Mouse (Mus musculus): ENCODE measurements around the gene Bicdl2. TPM values are rescaled to one million over a fixed set of nuclear protein-coding genes. Genes with fewer than 3 reads are reported as not detected.

The Bicdl2 gene
- polyA plus RNA-seq, 1 experiment from 2014 or later, result 2.0 TPM

DNA sequence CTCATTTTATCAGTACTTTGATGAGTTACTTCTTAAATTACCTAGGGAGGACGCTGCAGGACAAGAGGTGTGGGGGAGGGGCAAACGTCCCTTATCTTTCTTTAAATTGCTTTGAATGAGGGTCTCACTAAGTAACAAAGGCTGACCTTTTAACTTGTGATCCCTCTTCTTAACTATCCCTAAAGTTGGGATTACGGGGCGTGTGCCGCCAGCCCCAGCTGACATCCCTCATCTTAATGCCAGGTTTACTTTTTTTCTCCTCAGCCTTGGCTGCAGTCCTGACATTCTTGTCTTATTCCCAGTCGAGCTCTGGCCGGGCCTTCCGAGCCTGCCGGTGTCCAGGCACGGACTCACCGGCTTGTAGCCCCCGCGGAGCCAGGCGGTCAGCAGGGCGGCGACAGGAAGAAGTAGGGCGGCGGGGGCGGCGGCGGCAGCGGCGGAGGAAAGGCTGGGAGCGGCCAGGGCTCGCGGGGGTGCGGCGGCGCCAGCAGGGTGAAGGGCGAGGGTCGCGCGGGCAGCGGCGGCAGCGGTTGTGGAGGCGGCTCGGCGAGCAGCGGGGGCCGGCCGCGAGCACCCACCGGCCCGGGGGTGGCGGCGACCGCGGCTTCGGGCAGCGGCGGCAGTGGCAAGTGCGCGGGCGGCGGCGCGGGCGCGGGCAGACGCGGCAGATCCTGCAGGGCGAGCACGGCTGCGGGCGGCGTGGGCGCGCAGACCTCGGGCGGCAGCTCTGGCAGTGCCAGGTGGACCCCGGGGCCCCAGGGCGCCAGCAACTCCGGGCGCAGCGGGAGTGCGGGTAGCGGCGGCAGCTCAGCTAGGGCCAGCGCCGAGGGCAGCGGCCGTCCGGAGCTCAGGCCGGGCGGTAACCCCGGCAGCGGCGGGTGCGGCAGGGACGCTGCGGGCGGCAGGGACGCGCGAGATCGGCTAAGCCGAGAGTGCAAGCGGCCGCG lies 39.1 kb downstream of the Bicdl2 start:
- H3K27me3 ChIP-seq (ENCODE audit: low read depth, poor library complexity, severe bottlenecking), result peaks cover 60% of the 10 kb centered on the region

DNA sequence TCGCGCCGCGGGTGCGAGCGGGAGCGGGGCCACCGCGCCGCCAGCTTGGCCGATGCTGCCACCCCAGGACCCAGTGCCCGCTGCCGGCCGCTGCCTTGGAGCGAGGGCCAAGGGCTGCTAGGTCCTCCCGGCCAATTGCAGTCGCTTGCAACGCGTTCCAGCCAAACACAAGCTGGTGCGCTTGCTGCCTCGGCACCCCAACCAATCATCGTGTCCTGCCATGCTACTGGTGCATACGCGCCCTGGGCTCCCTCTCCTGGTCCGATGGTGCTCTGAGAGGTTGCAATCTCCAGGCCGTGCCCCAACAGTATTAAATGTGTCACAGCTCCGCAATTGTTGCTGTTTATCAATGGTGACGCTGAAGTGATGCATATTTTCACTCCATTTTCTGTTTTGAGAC lies 39.8 kb downstream of the Bicdl2 start:
- H3K4me3 ChIP-seq, result peak overlapping the region; percentile 78
- H3K9me3 ChIP-seq (replicated peaks), result no peaks in the 10 kb centered on the region
- WGBS, result under 1% methylated on average over 28 of the region's 28 CpGs
- H3K4me1 ChIP-seq, result peaks cover 41% of the 10 kb centered on the region
- no peaks in the 10 kb centered on the region for H3K36me3 ChIP-seq
- H3K27me3 ChIP-seq (ENCODE audit: low read depth, poor library complexity, severe bottlenecking), result peaks cover 60% of the 10 kb centered on the region
- peak; percentile 83 for DNase-seq (ENCODE audit: low spot score)
- H3K27ac ChIP-seq, result peak overlapping the region; percentile 73

More for the DNA sequence above, 39.1 kb downstream of the Bicdl2 start:
- Histone ChIP-seq H3K27ac (peak overlapping the region; percentile 73), H3K9me3 (replicated peaks) (no peaks in the 10 kb centered on the region), H3K4me1 (peaks cover 44% of the 10 kb centered on the region), H3K36me3 (no peaks in the 10 kb centered on the region), H3K4me3 (peak overlapping the region; percentile 78)
- 3% methylated on average over 99 of the region's 101 CpGs for WGBS
- DNase-seq (ENCODE audit: low spot score), result no peak

DNA sequence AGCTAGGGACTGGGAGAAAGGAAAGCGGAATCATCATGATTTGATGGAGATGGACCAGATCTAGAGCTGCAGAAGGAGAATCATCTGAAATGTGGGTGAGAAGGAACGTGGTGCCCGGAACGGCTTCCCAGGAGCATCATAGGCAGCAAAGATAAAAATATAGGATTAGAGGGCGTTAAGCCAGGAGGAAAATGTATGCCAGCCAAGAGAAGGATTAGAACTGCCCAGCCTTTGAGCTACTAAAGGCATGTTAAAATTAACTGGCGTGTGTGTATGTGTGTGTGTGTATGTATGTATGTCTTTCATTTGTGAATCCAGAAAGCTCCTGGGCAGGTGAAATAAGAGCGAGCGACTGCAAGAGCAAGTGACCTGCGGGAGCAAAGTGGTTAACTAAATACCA lies 43.0 kb downstream of the Bicdl2 start:
- Histone ChIP-seq H3K4me1 (peaks cover 19% of the 10 kb centered on the region), H3K36me3 (no peaks in the 10 kb centered on the region), H3K4me3 (no peak overlapping the region), H3K27me3 (ENCODE audit: low read depth, poor library complexity, severe bottlenecking) (peaks cover 44% of the 10 kb centered on the region), H3K9me3 (replicated peaks) (no peaks in the 10 kb centered on the region), H3K27ac (no peak overlapping the region)
- no peak for DNase-seq (ENCODE audit: low spot score)
- WGBS, result 89% methylated on average over 9 of the region's 9 CpGs

DNA sequence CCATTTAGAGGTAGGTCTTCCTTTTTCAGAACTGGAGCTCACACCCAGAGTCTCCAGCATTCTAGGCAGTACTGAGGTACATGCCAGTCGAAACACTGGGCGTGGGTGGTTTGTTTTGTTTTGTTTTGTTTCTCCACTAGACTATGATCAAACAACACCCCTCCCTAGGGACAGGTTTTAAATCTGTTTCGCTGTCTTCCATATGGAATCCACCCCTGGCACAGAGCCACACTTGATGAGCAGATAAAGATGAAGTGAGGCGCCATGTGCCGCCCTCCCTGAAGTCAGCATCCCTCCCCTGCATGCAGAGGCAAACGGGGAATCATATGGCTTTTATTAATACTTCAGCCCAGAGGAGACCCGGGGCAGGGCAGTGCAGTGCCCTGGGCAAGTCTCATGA lies 44.4 kb downstream of the Bicdl2 start:
- Histone ChIP-seq H3K4me3 (no peak overlapping the region), H3K9me3 (replicated peaks) (no peaks in the 10 kb centered on the region), H3K27ac (no peak overlapping the region), H3K27me3 (ENCODE audit: low read depth, poor library complexity, severe bottlenecking) (peaks cover 32% of the 10 kb centered on the region), H3K36me3 (no peaks in the 10 kb centered on the region), H3K4me1 (peaks cover 11% of the 10 kb centered on the region)
- 52% methylated on average over 7 of the region's 7 CpGs for WGBS
- no peak for DNase-seq (ENCODE audit: low spot score)

DNA sequence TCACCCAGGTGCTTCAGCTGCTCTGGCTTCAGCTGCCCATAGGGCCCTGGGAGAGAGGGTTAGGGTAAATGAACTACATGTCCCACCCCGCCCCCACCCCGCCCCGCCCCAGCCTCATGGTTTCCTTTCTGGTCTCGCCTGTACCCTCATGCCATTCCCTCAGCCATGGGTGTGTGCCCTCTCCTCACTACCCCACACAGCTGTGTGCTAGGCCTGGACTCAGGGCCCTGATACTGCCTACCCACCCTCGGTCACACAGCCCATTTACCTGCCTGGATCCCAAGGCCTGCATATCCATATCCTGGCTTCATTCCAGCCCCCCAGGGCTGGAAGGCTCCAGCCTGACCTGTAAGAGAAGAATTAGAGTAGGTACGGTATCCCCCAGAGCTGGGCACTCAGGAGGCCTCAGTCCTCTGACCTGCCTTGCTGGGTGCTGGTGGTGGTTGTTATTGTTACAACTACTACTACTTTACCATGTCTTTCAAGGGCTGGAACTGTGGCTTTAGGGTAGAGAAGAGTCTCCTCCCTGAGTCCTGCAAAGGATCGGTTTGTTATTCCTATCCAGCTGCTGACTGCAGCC lies 45.3 kb downstream of the Bicdl2 start:
- H3K36me3 ChIP-seq, result no peaks in the 10 kb centered on the region
- H3K9me3 ChIP-seq (replicated peaks), result no peaks in the 10 kb centered on the region
- H3K27ac ChIP-seq, result no peak overlapping the region
- no peak overlapping the region for H3K4me3 ChIP-seq
- H3K27me3 ChIP-seq (ENCODE audit: low read depth, poor library complexity, severe bottlenecking), result peaks cover 30% of the 10 kb centered on the region
- H3K4me1 ChIP-seq, result peaks cover 10% of the 10 kb centered on the region
- 82% methylated on average over 7 of the region's 7 CpGs for WGBS
- DNase-seq (ENCODE audit: low spot score), result no peak

DNA sequence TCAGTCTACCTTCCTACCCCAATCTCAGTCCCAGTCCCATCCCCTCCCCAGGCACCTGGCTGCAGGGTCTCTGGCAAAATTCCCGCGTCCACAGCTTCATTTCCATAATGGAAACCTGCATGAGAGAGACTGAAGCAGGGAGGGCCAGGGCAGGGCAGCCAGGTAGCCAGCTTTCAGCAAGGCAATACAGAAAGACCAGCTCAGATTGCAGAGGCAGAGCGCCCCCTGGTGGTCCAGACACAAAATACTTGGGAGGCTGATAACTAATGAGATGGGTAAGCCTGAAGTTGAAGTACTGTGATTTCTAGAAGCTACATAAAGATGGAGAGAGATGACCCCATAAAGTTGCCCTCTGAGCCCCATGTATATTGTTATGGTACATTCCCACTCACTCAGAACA lies 45.9 kb downstream of the Bicdl2 start:
- peak; percentile 93 for DNase-seq (ENCODE audit: low spot score)
- Histone ChIP-seq H3K4me3 (no peak overlapping the region), H3K9me3 (replicated peaks) (no peaks in the 10 kb centered on the region), H3K36me3 (no peaks in the 10 kb centered on the region), H3K4me1 (peaks cover 10% of the 10 kb centered on the region), H3K27me3 (ENCODE audit: low read depth, poor library complexity, severe bottlenecking) (peaks cover 24% of the 10 kb centered on the region), H3K27ac (no peak overlapping the region)
- 0% methylated on average over 3 of the region's 3 CpGs for WGBS

DNA sequence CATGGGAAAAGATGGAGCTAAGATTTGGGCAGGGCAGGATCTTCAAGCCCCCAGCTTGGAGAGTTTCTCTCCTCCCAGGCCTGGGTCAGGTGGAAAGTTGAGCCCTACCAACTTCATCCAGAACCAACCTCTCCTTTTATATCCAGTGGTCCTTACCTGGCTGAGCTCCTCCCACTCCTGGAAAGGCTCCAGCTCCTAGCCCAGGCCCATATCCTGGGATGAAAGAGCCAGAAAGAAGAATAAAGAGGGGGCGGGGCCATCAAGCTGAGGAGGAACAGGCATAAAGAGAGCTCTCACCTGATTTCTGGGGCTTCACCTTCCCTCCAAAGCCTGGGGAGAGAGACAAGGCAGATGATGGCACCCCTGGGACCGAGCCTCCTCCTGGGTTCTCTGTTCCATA lies 56.7 kb downstream of the Bicdl2 start:
- DNase-seq (ENCODE audit: low spot score), result no peak
- 59% methylated on average over 2 of the region's 2 CpGs for WGBS
- peaks cover 12% of the 10 kb centered on the region; the same call in 1 of the 2 replicates for H3K27me3 ChIP-seq (ENCODE audit: low read depth, poor library complexity, severe bottlenecking)

More for the DNA sequence above, 56.7 kb downstream of the Bicdl2 start:
- Histone ChIP-seq H3K9me3 (replicated peaks) (no peaks in the 10 kb centered on the region), H3K27ac (no peak overlapping the region), H3K4me3 (no peak overlapping the region), H3K4me1 (no peaks in the 10 kb centered on the region), H3K36me3 (no peaks in the 10 kb centered on the region)

Other genes starting within 250 kb of the Bicdl2 start
- gene Vmn2r117, start 180.8 kb upstream of the Bicdl2 start, polyA plus RNA-seq (2016; fragmentation: Nextera tagmentation; extraction: Ambion mirVana), result not detected in 2 replicates
- 31.3 and 31.9 TPM in 2 replicates for gene Zfp213, start 96.3 kb upstream of the Bicdl2 start, polyA plus RNA-seq (2016; fragmentation: Nextera tagmentation; extraction: Ambion mirVana)
- 22.0 and 25.4 TPM in 2 replicates for gene Zfp13, start 61.0 kb upstream of the Bicdl2 start, polyA plus RNA-seq (2016; fragmentation: Nextera tagmentation; extraction: Ambion mirVana)
- gene Zscan10, start 59.6 kb upstream of the Bicdl2 start, polyA plus RNA-seq (2016; fragmentation: Nextera tagmentation; extraction: Ambion mirVana), result 0.35 and 0.38 TPM in 2 replicates
- 0.84 and 1.1 TPM in 2 replicates for gene Mmp25, start 15.2 kb upstream of the Bicdl2 start, polyA plus RNA-seq (2016; fragmentation: Nextera tagmentation; extraction: Ambion mirVana)
- 29.0 and 30.5 TPM in 2 replicates for gene Hcfc1r1, start 13.1 kb downstream of the Bicdl2 start, polyA plus RNA-seq (2016; fragmentation: Nextera tagmentation; extraction: Ambion mirVana)
- 70.4 and 71.1 TPM in 2 replicates for gene Thoc6, start 13.4 kb downstream of the Bicdl2 start, polyA plus RNA-seq (2016; fragmentation: Nextera tagmentation; extraction: Ambion mirVana)
- 5.2 and 5.6 TPM in 2 replicates for gene Tnfrsf12a, start 17.0 kb downstream of the Bicdl2 start, polyA plus RNA-seq (2016; fragmentation: Nextera tagmentation; extraction: Ambion mirVana)
- 32.7 and 42.1 TPM in 2 replicates for gene Cldn6, start 18.7 kb downstream of the Bicdl2 start, polyA plus RNA-seq (2016; fragmentation: Nextera tagmentation; extraction: Ambion mirVana)
- 1.9 and 4.6 TPM in 2 replicates for gene Cldn9, start 23.5 kb downstream of the Bicdl2 start, polyA plus RNA-seq (2016; fragmentation: Nextera tagmentation; extraction: Ambion mirVana)
- 0.13 and 0.36 TPM in 2 replicates for gene 1520401A03Rik, start 62.3 kb downstream of the Bicdl2 start, polyA plus RNA-seq (2016; fragmentation: Nextera tagmentation; extraction: Ambion mirVana)
- gene Pkmyt1, start 65.8 kb downstream of the Bicdl2 start, polyA plus RNA-seq (2016; fragmentation: Nextera tagmentation; extraction: Ambion mirVana), result 66.8 and 67.6 TPM in 2 replicates
- 5.9 and 9.0 TPM in 2 replicates for gene Paqr4, start 80.4 kb downstream of the Bicdl2 start, polyA plus RNA-seq (2016; fragmentation: Nextera tagmentation; extraction: Ambion mirVana)
- gene Kremen2, start 85.3 kb downstream of the Bicdl2 start, polyA plus RNA-seq (2016; fragmentation: Nextera tagmentation; extraction: Ambion mirVana), result 13.8 and 19.5 TPM in 2 replicates
- 177 and 183 TPM in 2 replicates for gene Flywch1, start 111.1 kb downstream of the Bicdl2 start, polyA plus RNA-seq (2016; fragmentation: Nextera tagmentation; extraction: Ambion mirVana)
- 37.5 and 54.1 TPM in 2 replicates for gene Flywch2, start 125.6 kb downstream of the Bicdl2 start, polyA plus RNA-seq (2016; fragmentation: Nextera tagmentation; extraction: Ambion mirVana)
- 562 and 563 TPM in 2 replicates for gene Srrm2, start 130.0 kb downstream of the Bicdl2 start, polyA plus RNA-seq (2016; fragmentation: Nextera tagmentation; extraction: Ambion mirVana)
- 1,047 and 1,081 TPM in 2 replicates for gene Elob, start 168.6 kb downstream of the Bicdl2 start, polyA plus RNA-seq (2016; fragmentation: Nextera tagmentation; extraction: Ambion mirVana)
- not detected in 2 replicates for gene Prss33, start 175.6 kb downstream of the Bicdl2 start, polyA plus RNA-seq (2016; fragmentation: Nextera tagmentation; extraction: Ambion mirVana)
- gene Prss32, start 183.3 kb downstream of the Bicdl2 start, polyA plus RNA-seq (2016; fragmentation: Nextera tagmentation; extraction: Ambion mirVana), result not detected in 2 replicates
- gene Prss41, start 183.7 kb downstream of the Bicdl2 start, polyA plus RNA-seq (2016; fragmentation: Nextera tagmentation; extraction: Ambion mirVana), result 3.3 and 3.9 TPM in 2 replicates
- gene Prss21, start 207.6 kb downstream of the Bicdl2 start, polyA plus RNA-seq (2016; fragmentation: Nextera tagmentation; extraction: Ambion mirVana), result not detected in 2 replicates
- not detected in 2 replicates for gene Dcpp1, start 220.4 kb downstream of the Bicdl2 start, polyA plus RNA-seq (2016; fragmentation: Nextera tagmentation; extraction: Ambion mirVana)
- gene Dcpp2, start 220.4 kb downstream of the Bicdl2 start, polyA plus RNA-seq (2016; fragmentation: Nextera tagmentation; extraction: Ambion mirVana), result not detected in 2 replicates

Data from limb, embryonic 10.5 days (tissue).